Mouse (Mus musculus): ENCODE data around the gene C1s1. TPM values are rescaled to one million over a fixed set of nuclear protein-coding genes. Genes with fewer than 3 reads are reported as not detected.
"Not testable (repeated sequence)": the region's sequence is repeated elsewhere in the genome, so short reads cannot be mapped to it uniquely, and the experiment has no call there.

C1s1 gene
- 1 to 10 TPM in 3 of 4 experiments, under 1 TPM in 1; 0.59 to 1.7 (median 1.2) TPM for total RNA-seq (2022)

DNA sequence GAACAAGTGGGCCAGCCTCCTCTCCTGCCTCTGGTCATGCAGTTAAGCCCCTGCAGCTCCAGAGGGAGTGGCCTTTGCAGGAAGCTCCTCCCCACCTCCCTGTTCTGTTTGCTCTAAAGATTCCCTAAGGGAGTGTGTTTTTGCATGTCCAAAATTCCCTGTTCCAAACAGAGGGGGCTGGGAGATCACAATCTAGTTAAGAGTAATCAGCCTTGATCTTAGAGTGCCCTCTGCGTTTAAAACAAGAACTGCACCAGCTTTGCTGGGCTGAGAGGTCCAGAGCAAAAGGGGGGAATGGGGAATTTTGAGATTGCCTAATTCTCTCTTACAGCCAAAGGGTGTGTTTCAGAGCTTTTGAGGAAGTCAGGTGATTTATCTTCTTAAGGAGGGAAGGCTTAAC lies at the start of gene C1s1:
Gene C1s1 (minus strand): TSS at position 76 of the 400 bp plus-strand sequence.
- peak; percentile 4 to 38 for DNase-seq (ENCODE audit: low spot score in 2 of 2)

DNA sequence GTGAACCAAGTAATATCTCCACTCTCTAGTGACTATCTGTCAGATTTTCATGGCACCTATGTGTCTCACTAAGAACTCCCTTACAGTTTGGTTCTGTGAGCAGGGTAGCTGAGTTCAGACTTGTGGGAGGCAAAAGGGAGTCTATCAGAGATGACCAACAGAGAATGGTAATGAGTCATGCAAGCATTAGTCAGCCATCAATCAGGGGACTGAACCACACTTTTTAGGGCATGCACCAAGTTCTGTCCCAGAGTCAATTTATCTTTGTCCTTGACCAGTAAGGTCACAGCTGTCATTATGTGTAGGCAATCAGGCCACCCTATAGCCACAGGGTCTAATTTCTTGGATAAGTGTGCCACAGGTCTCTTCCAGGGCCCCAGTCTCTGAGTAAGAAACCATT lies 46.6 kb upstream of the C1s1 start:
- no peak for DNase-seq (ENCODE audit: low spot score in 2 of 2)

DNA sequence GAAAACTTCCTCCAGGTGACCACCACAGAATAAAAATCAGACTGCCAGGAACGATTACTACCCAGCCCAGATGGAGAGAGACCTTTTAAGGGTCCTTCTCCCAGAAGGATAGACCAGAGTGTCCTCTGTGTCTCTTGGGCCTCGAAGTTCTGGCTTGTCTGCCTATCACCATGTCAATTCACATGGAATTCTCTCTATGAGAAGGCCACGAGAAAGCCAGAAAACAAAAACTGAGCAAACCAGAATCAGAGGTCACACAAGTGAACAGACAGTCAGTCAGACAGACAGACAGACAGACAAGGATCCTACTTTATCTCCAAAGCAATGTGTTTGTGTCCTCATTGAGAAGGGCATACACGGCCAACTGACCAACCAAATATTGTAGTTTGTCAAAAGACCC lies 44.1 kb upstream of the C1s1 start:
- DNase-seq (ENCODE audit: low spot score in 2 of 2), result no peak

DNA sequence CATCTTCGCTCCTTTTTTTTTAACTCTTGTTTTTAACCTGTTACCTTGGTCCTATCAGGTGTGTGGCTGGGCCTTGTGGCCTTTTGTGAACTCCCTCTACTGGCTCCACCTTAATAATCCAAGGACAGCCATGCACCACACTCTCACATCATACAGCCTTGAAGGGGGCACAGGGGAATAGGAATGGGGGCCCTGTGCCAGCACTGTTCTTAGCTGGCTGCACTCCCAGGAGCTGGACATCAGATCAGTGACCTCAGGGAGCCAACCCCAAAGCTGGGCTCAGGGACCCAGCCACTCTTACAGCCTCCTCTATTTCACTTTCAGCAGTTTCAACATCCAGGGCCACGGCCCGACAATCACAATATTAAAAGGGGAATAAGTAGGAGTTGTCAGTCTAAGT lies 43.6 kb upstream of the C1s1 start:
- no peak for DNase-seq (ENCODE audit: low spot score in 2 of 2)

DNA sequence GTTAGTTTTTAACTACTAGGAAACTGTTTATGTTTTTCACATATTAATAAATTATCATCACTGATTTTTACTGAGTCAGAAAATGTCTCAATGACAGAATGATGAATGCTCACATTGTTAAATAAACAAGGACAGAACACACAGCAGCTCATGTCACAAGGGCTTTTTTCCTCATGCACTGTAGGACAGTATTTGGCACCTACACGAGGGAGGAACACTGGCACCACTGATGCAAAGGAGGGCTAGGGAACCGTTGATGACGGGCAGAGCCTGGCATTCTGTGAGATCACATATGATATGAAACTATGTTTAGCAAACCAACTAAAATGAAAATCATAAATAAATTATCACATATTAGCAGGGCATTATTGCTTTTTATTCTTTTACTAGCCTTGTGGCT lies 42.8 kb upstream of the C1s1 start:
- DNase-seq (ENCODE audit: low spot score in 2 of 2), result no peak

DNA sequence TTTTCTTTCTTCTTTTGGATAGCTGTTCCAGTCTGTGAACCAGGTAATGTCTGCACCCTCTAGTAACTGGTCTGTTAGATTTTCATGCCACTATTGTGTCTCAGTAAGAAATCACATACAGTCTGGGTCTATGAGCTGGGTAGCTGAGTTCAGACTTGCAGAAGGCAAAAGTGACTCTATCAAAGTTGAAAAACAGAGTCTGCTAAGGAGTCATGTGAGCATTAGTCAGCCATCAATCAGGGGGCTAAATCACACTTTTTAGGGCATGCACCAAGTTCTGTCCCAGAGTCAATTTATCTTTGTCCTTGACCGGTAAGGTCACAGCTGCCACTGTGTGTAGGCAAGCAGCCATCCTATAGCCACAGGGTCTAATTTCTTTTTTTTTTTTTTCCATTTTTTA lies 40.1 kb upstream of the C1s1 start:
- no peak for DNase-seq (ENCODE audit: low spot score in 2 of 2)

DNA sequence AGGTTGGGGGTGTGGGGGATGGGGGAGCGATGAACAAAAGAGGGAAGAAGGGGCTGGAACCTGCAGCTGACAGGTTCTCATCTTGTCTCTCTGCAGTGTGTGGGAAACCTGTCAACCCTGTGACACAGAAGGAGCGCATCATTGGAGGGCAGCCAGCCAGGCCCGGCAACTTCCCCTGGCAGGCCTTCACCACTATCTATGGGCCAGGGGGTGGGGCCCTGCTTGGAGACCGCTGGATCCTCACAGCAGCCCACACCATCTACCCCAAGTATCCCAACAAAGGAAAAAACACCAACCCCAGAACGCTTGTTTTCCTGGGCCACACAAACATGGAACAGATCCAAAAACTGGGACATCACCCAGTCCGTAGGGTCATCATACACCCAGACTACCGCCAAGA lies 38.0 kb upstream of the C1s1 start:
- not testable (repeated sequence) for DNase-seq (ENCODE audit: low spot score in 2 of 2)

DNA sequence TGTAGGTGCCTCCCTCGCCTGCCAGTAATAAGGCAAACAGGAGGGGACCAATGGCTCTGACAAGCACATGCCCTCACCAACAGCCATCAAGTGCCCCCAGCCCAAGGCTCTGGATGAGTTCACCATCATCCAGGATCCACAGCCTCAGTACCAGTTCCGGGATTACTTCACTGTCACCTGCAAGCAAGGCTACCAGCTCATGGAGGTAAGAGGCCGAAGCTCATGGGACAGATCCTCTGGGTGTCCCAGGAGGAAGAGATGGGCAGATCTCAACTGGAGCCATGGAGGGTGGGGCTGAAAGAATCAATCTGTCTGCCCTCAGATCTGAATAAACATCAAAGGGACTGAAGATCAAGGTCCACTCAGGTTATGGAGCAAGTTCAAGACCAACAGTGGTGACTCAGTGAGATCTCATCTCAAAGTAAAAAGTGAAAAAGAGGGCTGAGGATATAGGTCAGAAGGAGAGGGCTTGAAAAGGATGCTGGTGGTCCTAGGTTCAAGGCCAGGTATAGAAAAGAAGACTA lies 33.1 kb upstream of the C1s1 start:
- not testable (repeated sequence) for DNase-seq (ENCODE audit: low spot score in 2 of 2)

DNA sequence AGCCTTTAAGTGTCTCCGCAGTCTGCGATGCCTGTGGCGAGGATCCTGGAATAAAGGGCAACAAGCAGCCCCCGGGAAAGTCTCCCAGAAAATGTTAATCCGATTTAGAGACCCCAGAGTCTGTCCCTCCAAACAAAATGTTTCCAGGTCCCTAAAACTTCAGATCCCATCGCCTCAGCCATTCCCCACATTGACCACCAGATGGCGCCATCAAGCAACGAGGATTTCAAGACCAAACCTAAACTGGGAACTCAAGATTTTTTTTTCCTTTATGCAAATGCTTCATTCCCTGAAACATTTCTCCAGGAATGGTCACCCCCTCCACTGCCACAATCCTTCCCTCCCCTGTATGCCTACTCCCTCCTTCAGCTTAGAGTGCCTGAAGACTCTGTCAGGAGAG lies 27.9 kb upstream of the C1s1 start, which contains the start of gene C1rb:
Gene C1rb (plus strand): TSS at position 269 of the 400 bp plus-strand sequence.
- DNase-seq (ENCODE audit: low spot score in 2 of 2), result peak; percentile 27 to 62

DNA sequence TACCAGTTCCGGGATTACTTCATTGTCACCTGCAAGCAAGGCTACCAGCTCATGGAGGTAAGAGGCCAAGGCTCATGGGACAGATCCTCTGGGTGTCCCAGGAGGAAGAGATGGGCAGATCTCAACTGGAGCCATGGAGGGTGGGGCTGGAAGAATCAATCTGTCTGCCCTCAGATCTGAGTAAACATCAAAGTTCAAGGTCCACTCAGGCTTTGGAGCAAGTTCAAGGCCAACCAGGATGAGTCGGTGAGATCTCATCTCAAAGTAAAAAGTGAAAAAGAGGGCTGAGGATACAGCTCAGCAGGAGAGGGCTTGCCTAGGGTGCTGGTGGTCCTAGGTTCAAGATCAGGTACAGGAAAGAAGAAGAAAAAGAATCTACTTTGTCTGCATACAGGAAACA lies 19.5 kb upstream of the C1s1 start:
- not testable (repeated sequence) for DNase-seq (ENCODE audit: low spot score in 2 of 2)

DNA sequence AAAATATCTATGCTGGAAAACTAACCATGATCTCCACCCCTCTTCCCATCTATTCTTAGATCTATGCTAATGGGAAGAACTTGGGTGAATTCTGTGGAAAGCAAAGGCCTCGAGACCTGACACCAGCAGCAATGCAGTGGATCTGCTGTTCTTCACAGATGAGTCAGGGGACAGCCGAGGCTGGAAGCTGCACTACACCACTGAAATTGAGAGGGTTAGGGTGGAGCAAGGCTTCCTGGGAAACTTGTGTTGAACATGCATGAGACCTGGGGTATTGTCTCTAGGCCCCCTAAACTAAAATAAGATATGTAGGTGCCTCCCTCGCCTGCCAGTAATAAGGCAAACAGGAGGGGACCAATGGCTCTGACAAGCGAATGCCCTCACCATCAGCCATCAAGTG lies 19.0 kb upstream of the C1s1 start:
- DNase-seq (ENCODE audit: low spot score in 2 of 2), result not testable (repeated sequence)

DNA sequence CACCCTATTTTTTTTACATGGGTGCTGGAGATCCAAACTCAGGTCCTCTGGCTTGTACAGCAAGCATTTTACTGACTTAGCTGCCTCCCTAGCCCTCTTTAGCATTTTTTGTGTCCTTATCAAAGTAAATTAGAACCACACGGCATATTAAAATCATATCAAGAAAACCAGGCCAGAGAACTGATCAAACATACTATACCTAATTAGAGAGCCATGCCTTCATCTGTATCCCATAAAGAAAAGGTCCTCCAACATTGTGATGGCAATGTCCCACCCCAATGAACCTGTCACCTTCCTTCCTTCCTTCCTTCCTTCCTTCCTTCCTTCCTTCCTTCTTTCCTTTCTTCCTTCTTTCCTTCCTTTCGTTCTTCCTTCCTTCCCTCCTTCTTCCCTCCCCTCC lies 13.8 kb upstream of the C1s1 start:
- DNase-seq (ENCODE audit: low spot score in 2 of 2), result not testable (repeated sequence)

DNA sequence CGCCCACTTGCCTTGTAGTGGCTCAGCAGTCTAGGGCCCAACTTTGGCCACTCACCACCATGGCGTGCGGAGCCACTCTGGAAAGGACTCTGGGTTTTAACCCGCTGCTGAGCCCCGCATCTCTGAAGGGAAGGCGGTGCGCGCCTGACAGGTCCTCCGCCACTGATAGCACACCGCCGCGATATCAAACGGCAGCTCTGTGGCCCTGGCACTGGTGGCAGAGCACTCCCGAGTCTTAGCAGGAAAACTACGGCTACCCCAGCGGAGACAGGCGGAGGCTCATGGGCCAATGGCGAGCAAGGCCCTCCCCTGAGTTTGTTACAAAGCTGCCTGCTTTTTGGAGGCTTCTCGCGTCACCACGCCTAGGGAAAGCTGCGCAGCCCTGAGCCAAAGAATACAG lies 10.6 kb upstream of the C1s1 start:
- DNase-seq (ENCODE audit: low spot score in 2 of 2), result no peak

DNA sequence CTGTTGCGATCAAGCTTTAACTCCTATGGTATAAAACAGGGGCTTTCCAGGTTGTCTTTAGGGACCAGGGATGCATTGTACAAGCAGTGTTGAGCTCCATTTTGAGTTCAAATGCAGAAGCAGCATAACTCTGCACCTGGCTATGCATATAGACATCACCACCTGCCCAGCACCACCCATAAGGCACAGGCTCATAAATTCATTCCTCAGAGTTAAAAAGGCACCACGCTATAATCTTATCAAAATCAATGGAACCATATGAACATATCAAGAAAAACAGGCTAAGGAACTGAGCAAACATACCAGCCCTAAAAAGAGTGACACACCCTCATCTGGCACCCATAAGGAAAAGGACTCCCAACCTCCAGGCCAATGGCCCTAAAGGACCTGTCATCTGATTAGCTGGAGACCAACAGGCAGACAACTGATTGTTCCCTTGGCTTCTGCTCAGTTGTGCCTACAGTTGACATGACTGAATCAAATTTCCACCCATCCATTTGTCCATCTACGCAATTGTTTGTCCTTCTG lies 6.9 kb upstream of the C1s1 start:
- DNase-seq (ENCODE audit: low spot score in 2 of 2), result no peak

DNA sequence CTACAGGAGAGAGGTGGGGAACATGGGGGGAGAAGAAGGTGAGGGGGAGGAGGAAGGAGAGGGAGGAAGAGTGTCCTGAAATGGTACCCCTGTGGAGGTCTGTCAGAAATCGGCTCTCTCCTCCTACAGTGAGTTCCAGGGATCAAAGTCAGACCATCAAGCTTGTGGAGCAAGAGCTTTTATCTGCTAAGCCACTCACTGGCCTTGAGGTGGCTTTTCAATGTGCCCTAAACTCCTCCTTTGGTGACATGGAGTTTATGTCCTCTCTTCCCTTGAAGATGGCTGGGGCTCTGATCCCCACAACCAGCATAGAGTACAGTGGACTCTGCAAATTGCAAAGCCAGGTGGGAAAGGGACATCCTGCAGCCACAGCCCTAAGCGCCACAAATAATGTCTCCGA lies 5.8 kb upstream of the C1s1 start:
- DNase-seq (ENCODE audit: low spot score in 2 of 2), result not testable (repeated sequence)

DNA sequence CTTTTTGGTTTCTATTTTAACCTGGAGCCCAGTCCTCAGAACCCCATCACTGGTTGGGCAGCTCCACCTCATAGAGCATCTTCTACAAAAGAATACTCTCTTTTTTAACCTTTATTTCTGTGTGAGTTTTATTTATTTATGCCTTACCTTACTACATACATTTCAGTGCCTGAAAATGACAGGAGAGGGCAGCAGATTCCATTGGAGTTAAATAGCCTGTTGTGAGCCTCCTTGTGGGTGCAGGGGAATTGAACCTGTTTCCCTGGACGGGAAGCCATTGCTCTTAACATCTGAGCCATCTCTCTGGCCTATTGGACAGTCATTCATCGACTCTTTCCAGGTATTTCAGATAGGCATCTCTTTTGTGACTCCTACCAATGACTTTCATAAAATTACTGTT lies 3.3 kb upstream of the C1s1 start:
- DNase-seq (ENCODE audit: low spot score in 2 of 2), result no peak

DNA sequence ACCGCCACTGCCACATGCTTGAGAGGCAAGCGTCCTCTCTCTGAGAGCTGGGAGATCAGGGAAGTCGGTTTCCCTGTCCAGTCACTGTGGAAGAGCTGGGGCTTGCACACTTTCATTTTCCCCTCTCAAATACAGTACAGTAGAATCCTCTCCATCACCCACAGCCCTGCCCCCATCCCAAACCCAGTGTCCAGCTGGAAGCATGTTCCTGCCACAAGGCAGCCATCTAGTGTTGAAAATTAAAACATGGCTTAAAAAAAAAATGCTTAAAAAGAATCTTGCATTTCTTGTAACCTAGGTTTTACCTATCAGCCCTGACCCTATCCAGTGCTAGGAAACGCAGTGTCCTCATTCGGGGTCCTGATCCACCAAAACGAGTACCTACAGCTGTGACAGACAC lies 2.3 kb upstream of the C1s1 start:
- DNase-seq (ENCODE audit: low spot score in 2 of 2), result no peak

DNA sequence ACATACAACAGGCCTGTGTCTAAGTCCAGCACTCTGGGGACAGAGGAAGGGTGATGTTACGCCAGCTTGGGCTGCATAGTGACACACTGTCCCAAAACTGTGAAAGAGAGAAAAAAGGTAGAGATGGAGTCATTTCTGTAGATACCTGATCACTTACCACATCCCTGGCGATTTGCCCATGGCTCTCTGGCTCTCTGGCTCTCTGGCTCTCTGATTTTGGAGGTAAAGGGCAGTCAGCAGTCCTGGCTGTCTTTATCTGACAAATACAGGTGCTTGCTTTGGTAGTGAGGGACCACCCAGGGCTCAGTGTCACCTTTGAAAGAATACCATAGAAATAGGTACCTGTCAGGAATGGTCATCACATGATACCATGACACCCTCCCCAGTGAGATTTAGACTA lies 983 bp downstream of the C1s1 start:
- DNase-seq (ENCODE audit: low spot score in 2 of 2), result not testable (repeated sequence)

DNA sequence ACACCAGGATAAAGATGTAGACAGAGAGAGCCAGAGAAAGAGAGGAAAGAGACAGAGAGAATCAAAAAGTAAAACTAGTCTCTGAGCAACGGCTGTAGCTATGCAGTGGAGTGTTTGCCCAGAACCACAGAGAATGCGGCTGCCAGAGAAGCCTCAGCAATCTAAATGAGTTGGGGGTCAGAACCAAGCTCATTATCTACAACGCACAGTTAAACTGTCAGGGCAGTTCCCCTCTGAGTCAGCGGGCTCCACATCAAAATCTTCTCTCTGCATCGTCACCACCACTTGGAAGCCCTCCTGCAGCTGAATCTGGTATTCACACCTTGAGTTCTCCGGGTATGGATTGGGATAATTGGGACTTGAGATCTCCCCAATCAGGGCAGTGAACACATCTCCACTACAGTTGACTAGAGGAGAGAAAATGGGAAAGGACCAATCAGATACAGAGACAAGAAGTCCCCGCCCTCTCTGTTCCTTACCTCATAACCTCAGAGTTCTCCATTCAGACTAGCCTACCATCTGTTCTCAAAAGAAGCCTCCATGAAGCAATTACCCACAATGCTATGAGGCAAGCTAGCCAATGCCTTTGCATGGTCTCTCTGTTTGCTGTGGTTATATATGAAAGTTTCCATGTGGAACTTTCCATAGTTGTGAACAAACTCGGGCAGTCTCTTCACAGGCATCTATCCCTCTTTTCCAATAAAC lies 5.9 kb downstream of the C1s1 start:
- not testable (repeated sequence) for DNase-seq (ENCODE audit: low spot score in 2 of 2)

DNA sequence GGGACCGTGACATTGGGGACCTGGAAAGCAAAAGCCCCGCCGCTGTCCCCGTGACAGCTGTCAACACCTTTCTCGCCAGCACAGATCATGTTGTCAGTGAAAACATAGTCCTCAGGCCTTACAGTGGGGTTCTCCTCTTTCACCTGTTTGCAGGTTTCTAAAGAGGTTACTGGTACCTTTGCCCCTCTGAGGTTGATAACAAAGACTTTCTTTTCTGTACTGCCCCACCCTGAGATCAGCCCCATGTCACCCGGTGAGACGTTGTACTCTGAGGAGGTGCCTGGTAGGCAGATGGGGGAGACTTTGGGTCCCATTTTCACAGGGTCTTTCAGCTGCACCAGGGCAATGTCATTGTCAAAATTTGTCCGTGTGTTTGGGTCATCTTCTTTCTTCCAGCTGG lies 11.1 kb downstream of the C1s1 start:
- DNase-seq (ENCODE audit: low spot score in 2 of 2), result no peak

DNA sequence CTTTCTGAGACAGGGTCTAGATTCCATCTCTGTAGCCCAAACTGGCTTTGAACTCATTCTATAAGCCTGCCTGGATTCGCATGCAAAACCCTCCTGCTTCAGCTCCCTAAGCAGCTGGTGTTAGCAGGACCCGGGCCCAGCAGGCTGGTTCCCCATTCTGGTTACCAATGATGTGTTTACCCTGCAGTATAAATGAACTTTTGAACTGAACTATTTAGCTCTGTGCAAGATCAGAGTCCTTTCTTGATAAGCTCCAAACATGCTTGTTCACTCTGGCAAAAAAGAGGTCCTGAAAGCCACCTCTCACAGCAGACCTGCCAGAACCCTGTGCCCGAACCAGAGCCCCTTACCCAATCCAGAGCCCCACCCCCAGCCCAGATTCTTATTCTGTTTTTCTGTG lies 14.3 kb downstream of the C1s1 start:
- no peak for DNase-seq (ENCODE audit: low spot score in 2 of 2)

DNA sequence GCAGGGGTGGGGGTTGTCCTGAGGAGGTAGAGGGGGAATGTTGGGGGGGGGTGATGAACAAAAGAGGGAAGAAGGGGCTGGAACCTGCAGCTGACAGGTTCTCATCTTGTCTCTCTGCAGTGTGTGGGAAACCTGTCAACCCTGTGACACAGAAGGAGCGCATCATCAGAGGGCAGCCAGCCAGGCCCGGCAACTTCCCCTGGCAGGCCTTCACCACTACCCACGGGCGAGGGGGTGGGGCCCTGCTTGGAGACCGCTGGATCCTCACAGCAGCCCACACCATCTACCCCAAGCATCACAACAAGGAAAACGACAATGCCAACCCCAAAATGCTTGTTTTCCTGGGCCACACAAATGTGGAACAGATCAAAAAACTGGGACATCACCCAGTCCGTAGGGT lies 20.1 kb downstream of the C1s1 start:
- DNase-seq (ENCODE audit: low spot score in 2 of 2), result peak; percentile 22 to 24

DNA sequence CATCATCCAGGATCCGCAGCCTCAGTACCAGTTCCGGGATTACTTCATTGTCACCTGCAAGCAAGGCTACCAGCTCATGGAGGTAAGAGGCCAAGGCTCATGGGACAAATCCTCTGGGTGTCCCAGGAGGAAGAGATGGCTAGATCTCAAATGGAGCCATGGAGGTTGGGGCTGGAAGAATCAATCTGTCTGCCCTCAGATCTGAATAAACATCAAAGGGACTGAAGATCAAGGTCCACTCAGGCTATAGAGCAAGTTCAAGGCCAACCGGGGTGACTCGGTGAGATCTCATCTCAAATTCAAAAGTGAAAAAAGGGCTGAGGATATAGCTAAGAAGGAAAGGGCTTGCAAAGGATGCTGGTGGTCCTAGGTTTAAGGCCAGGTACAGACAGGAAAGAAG lies 24.4 kb downstream of the C1s1 start:
- not testable (repeated sequence) for DNase-seq (ENCODE audit: low spot score in 2 of 2)
